Mouse (Mus musculus) adrenal gland, adult 2 months (tissue): ENCODE measurements around the gene Sec24a. TPM values are rescaled to one million over a fixed set of nuclear protein-coding genes. Genes with fewer than 3 reads are reported as not detected.
A peak's percentile ranks its signal among the peaks of the same experiment; 100 is the strongest.
"Not testable (repeated sequence)": the region's sequence is repeated elsewhere in the genome, so short reads cannot be mapped to it uniquely, and the experiment has no call there.

Experiments
- DNase-seq: peaks from one replicate; pipeline ENCODE4 v3.0.0; 2021
- long read RNA-seq: library from polyadenylated mRNA; stranded (forward); transcript quantifications from one replicate; pipeline ENCODE4 v2.0.0, GENCODE M21; 2021
- polyA plus RNA-seq: library from polyadenylated mRNA; depleted of rRNA; stranded (reverse); fragments of >200 nt; gene quantifications from 2 replicates; pipeline ENCODE4 v1.2.3, GENCODE M21; 2012; rRNA removed
- total RNA-seq, 2 experiments: library from RNA; stranded (reverse); gene quantifications; 2 replicates each; pipeline ENCODE4 v1.2.3; 2021

The Sec24a gene
- total RNA-seq (10 to 100 TPM; 25.2 to 56.7 TPM), polyA plus RNA-seq (21.7 and 26.6 TPM in 2 replicates)
- long read RNA-seq, full-length matches to known transcripts: 1 of 3 reads
- long read RNA-seq, partial matches to known transcripts: 2 of 3 reads
- long read RNA-seq, other reads (novel, unspliced or antisense): 0 of 3 reads

- peak; percentile 89 for DNase-seq
These were observed at the start of gene Sec24a, which contains the start of gene Sar1b for GRCm38 (mm10) chr11:51763213-51763907. Gene Sec24a, minus strand, starts transcription at chr11:51763634. Gene Sar1b, plus strand, starts transcription at chr11:51763687.

GRCm38 (mm10) chr11:51812022-51812546, 48.6 kb upstream of the Sec24a start:
- peak; percentile 54 for DNase-seq

DNA sequence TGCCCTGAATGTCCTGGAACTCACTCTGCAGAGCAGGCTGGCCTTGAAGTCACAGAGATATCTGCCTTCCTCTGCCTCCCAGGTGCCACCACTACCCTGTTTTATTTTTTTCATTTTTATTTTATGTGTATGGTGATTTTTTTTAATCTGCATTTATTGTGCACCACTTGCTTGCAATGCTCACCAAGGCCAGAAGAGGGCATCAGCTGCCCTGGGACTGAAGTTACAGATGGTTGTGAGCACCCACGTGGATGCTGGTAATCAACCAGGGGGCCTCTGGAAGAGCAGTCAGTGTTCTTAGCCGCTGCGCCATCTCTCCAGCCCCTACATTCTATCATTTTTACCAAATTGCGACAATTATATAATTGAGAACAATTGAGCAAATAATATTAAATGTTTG, 47.8 kb upstream of the Sec24a start:
- no peak for DNase-seq

- DNase-seq: no peak
These were observed 46.3 kb upstream of the Sec24a start for GRCm38 (mm10) chr11:51809632-51810224.

DNA sequence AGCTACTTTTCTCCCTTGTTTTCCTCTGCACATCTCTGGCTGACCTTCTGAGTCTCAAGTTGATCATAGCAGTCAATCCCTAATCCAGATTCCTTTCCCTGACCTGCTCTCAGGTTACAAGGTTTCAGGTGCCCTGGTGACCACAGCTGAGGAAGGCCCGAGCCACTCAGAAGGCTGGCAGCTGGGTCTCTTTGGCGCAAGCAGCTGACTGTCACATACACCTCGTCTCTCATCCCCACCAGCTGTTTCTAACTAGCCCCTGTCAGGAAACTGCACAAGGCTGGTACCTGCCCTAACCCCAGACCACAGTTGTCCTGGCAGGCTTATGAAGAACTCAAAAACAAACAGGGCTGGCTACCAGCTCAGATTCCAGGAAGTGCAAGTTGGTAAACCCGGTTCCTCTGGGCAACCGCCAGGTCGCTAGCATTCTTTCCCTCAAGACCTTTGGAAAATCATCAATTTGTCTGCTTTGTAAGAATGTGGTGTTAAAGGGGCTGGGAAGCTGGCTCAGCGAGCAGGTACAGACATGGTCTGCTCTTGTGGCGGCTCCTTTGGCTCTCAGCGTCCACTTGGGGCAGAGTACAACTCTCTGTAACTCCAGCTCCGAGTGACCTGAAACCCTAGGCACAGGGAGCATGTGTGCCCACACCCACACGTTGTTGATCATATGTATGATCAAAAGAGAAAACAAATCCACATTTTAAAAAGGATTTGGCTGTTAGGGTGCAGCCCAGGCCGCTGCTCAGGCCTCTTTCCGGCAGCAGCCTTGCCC, 43.9 kb upstream of the Sec24a start:
- no peak for DNase-seq

DNA sequence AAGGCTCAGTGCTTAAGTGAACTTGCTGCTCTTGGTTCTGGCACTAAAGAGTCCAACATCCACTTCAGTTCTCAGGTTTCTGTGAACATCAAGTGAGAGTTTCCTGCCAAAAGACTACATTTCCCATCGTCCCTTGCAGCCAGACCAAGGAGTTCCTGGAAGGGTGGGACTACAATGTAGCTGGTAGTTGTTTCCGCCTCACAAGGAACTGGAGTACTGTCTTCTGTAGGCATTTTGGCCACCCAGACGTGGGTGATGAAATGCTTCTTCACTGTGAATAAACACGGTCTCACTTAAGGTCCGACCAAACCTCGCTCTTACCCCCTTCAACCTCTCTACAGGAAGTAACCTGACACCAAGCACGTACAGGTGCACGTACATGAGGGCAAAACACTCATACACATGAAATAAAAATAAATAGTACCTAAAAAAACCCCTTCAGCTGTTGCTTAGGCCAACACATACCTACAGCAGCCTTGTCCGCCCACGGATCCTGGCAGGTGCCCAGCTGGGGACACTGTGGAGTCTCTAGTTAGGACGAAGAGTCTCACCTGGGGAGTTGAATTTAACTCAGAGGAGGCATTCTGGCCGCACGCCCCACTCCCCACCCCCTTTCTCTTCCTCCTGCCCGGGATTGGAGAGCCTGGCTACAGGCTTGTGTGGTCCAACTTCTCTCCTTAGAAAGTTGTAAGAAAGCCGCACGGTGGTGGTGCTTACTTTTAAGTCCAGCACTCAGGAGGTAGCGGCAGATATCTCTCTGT, 42.0 kb upstream of the Sec24a start:
- peak; percentile 79 for DNase-seq

GRCm38 (mm10) chr11:51800634-51801325, 37.3 kb upstream of the Sec24a start:
- no peak for DNase-seq

- peak; percentile 81 for DNase-seq
These were observed 32.8 kb upstream of the Sec24a start for GRCm38 (mm10) chr11:51796272-51796671.

GRCm38 (mm10) chr11:51790662-51791061, 27.2 kb upstream of the Sec24a start:
- no peak for DNase-seq

DNA sequence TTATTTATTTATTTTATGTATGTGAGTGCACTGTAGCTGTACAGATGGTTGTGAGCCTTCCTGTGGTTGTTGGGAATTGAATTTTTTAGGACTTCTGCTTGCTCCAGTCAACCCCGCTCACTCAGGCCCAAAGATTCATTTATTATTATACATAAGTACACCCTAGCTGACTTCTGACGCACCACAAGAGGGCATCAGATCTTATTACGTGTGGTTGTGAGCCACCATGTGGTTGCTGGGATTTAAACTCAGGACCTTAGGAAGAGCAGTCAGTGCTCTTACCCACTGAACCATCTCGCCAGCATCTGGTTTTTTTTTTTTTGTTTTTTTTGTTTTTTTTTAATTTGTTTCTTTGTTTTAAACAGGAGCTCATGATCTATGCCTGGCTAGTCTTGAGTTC, 26.3 kb upstream of the Sec24a start:
- DNase-seq: not testable (repeated sequence)

DNA sequence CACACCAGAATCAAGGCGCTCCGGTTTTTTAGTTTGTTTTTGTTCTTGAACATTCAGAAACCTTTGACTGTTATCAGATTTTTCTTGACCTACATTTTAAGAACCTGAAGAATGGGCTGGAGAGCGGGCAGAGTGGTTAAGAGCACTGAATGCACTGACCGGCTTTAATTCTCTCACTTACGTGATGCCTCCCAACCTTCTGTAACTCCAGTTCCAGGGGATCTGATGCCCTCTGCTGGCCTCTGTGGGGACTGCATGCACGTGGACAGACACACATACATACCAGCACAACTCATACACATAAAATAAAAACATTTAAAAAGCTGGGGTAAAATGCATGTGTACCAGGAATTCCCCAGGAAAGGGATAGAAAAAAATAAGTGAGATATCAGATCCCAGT, 22.5 kb upstream of the Sec24a start:
- DNase-seq: peak; percentile 48

DNA sequence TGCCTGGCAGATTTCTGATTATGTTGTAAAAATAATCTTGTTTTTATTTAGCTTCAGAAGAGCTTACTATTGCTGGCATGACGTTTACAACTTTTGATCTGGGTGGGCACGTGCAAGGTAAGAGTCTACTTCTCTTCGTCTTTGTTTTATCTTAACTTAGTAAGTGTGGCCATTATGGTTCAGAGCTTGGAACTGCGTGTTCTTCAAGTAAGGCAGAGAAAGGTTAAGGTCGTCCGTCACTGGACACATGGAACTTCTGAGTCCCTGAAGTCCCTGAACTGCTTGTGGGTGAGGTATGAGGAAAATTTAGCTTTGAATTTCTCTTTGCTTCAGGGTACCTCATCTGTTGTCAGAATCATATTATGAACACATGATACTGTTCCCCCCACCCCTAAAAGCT, 19.3 kb upstream of the Sec24a start:
- peak; percentile 40 for DNase-seq

- DNase-seq: no peak
These were observed 17.4 kb upstream of the Sec24a start for GRCm38 (mm10) chr11:51780773-51781267.

DNA sequence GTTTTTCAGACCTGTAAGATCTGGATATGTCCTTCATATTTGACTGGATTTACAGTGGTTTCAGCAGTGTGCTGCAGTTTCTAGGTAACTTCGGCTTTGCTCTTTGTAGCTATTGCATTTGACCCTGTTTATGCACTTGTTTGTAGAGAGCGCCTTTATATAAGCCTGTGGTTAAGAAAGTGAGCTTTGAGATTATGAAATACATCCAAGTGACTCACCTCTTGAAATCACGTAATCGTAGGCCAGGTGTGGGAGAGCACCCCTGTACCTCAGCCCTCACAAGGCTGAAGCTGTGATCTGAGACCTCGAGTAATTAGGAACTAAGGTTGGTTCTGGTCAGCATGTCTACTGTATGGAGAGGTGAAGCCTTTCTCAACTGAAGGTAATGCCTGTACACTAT, 14.0 kb upstream of the Sec24a start:
- no peak for DNase-seq

DNA sequence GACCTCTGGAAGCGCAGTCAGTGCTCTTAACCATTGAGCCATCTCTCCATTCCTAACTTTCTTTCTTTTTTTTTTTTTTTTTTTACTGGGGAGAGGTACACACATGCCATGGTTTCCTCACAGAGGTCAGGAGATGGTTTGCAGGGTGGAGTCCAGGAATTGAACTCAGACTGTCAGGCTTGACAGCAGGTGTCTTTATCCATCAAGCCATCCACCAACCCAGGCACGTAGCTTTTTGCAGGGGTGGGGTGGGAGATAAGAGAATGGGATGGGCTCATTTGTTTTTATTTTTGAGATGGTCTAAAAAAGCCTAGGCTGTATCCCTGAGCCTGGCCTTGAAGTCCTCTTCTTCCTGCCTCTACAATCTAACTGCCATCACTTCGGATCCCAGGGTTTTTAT, 12.1 kb upstream of the Sec24a start:
- DNase-seq: no peak

DNA sequence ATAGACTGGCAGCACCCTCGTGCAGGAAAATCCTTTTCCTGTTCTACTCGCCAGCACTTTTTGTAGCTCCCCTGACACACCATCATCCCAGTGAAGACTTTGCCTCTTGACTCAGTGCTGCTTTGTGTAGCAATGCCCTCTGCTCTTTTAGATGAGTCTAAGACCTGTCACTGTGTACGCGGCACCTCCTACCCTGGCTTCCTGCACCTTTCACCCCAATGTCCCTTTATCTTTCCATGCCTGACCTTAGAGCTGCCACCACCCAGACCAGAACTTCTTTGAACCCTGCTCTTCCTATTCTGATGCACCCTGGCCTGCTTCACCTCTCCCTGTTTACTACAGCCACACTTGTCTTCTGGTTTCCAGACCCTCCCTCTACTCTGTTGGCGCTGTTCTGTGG, 4.9 kb upstream of the Sec24a start:
- peak; percentile 27 for DNase-seq

GRCm38 (mm10) chr11:51767579-51768220, 4.3 kb upstream of the Sec24a start:
- DNase-seq: no peak

GRCm38 (mm10) chr11:51764816-51765215, 1.4 kb upstream of the Sec24a start:
- DNase-seq: peak; percentile 38

DNA sequence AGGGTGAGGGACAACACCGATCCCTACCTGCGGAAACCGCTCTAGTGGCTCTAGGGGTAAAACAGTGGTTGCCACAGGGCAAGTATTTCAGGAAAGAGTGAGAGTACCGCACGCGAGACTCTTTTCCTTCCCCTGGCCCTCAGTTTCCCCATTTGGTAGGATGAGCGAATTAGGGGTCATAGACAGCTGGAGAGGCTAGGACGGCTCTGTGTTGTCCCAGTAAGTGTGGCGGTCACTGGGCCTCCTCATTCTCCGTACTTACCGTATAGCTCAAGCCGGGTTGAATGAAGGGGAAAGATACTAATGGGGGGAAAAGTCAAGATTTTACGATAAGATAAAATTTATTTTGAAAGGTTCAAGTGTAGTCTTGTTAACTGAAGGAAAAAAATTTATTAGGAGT, 521 bp upstream of the Sec24a start:
- no peak for DNase-seq

DNA sequence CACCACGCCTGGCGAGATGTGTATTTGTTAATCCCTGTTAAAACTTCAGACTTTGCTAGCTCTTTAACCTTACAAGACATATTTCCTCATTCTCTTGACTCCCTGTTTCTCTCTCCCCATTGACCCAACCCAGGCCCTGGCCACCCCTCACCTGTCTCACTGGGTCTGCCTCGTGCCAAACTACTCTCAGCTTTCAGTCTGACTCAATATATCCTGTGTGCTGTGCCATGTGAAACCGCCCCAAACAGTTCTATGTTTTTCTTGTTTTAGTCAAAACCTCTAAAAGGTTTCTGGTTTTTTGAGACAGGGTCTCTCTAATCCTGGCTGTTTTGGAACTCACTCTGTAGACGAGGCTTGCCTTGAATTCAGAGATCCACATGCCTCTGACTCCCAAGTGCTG, 2.2 kb downstream of the Sec24a start:
- no peak for DNase-seq
